Mouse (Mus musculus) fat pad, adult 2 months (tissue): ENCODE measurements around the gene Tmem239.

Experiments
- DNase-seq: peaks from one replicate; pipeline ENCODE4 v3.0.0-alpha.2; 2011; ENCODE audit warnings: low read depth, low spot score; ENCODE audit errors: extremely low read depth

Tmem239 gene

GRCm38 (mm10) chr2:130450434-130450796 is 44.1 kb downstream of the Tmem239 start:
- DNase-seq, result no peak

GRCm38 (mm10) chr2:130451086-130451726 is 44.9 kb downstream of the Tmem239 start:
- no peak for DNase-seq

- DNase-seq, result no peak
These were observed 45.4 kb downstream of the Tmem239 start for GRCm38 (mm10) chr2:130451727-130452090.

- no peak for DNase-seq
These were observed 46.0 kb downstream of the Tmem239 start for GRCm38 (mm10) chr2:130452266-130452665.

- no peak for DNase-seq
These were observed 47.1 kb downstream of the Tmem239 start for GRCm38 (mm10) chr2:130453421-130453820.

GRCm38 (mm10) chr2:130454748-130455370 is 48.6 kb downstream of the Tmem239 start:
- DNase-seq, result no peak
